Mouse (Mus musculus) CH12.LX (cell line): ENCODE measurements around the gene Hist1h2bn.

Experiments
- CTCF ChIP-seq, 2 experiments: IDR thresholded peaks in 1 of 2; conservative IDR thresholded peaks in 1 of 2; 2 replicates each; pipeline ENCODE4 v1.5.1; 2011 to 2012; ENCODE audit warnings: low read depth in 2 of 2, low read length in 2 of 2, improper control_type of control experiment in 1 of 2, inconsistent platforms in 1 of 2, mild to moderate bottlenecking in 1 of 2, moderate library complexity in 1 of 2
- TCF12 ChIP-seq: IDR thresholded peaks from 2 replicates; pipeline ENCODE4 v1.6.1; 2014; ENCODE audit warnings: low read depth, mild to moderate bottlenecking, inconsistent platforms, low read length, improper control_type of control experiment

DNA sequence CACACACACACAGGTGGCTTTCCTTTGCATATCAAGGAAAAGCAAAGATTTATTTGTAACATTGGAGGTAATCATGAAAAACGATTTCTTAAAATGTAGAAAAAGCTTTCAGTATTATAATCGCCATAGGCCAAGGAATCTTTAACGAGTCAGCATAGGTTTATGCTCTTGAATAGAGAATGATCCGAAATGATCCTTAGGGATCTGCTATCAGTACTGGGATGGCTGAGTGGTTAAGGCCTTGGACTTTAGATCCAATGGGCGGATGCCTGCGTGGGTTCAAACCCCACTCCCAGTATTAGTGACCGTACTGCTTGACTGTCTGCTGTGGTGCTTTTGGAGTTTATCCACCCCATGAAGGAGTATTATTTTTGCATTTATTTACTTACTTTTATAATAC lies 41.7 kb downstream of the Hist1h2bn start:
- TF ChIP-seq CTCF (conservative IDR thresholded peaks at IDR 0.05 in 1 of 2, IDR thresholded peaks at IDR 0.05 in 1 of 2; ENCODE audit: low read depth in 2 of 2, low read length in 2 of 2) (no peak), TCF12 (no peak)
